Mouse (Mus musculus) mouse trophoblast stem cell (cell line): ENCODE results near the gene Atn1.

Experiments
- in situ Hi-C, 2 experiments: fragments of 300-500 bp; cut with MseI, MboI; formaldehyde crosslinking; loops; 2 replicates in 1 of 2; 3 replicates in 1 of 2; pipeline ENCODE4 v1.15.1; 2025

Atn1 gene

GRCm38 (mm10) chr6:124711824-124712782 lies 44.2 kb downstream of the Atn1 start, which contains the start of the genes Emg1 and Phb2:
Emg1 (minus strand) TSS chr6:124712178.
Phb2 (plus strand) TSS chr6:124712336.
- in situ Hi-C loops, result no loop called here

- in situ Hi-C loops, result no loop called here
Observed at GRCm38 (mm10) chr6:124708289-124708889, 47.9 kb downstream of the Atn1 start.

GRCm38 (mm10) chr6:124706061-124706627 lies 50.2 kb downstream of the Atn1 start:
- in situ Hi-C loops, result no loop called here

- in situ Hi-C loops, result no loop called here
Observed at GRCm38 (mm10) chr6:124704417-124704816, 51.9 kb downstream of the Atn1 start.

- in situ Hi-C loops, result no loop called here
Observed at GRCm38 (mm10) chr6:124703789-124704188, 52.5 kb downstream of the Atn1 start.

GRCm38 (mm10) chr6:124702784-124703103 lies 53.6 kb downstream of the Atn1 start:
- in situ Hi-C loops, result no loop called here

- in situ Hi-C loops, result no loop called here
Observed at GRCm38 (mm10) chr6:124702102-124702783, 54.1 kb downstream of the Atn1 start.

- in situ Hi-C loops, result no loop called here
Observed at GRCm38 (mm10) chr6:124701338-124701737, 55.0 kb downstream of the Atn1 start.

- in situ Hi-C loops, result no loop called here
Observed at GRCm38 (mm10) chr6:124699962-124700610, 56.2 kb downstream of the Atn1 start.

- in situ Hi-C loops, result no loop called here
Observed at GRCm38 (mm10) chr6:124699366-124699765, 57.0 kb downstream of the Atn1 start.

GRCm38 (mm10) chr6:124698751-124699150 lies 57.6 kb downstream of the Atn1 start:
- in situ Hi-C loops, result no loop called here

- in situ Hi-C loops, result no loop called here
Observed at GRCm38 (mm10) chr6:124696441-124697150, 59.7 kb downstream of the Atn1 start.

GRCm38 (mm10) chr6:124694166-124694955 lies 62.0 kb downstream of the Atn1 start:
- in situ Hi-C loops, result no loop called here

- in situ Hi-C loops, result no loop called here
Observed at GRCm38 (mm10) chr6:124693243-124693981, 62.9 kb downstream of the Atn1 start.
